Mouse (Mus musculus): Measurements from ENCODE around the gene Rfx4. TPM values are rescaled to one million over a fixed set of nuclear protein-coding genes. Genes with fewer than 3 reads are reported as not detected.
A peak's percentile ranks its signal among the peaks of the same experiment; 100 is the strongest.

Gene Rfx4
- total RNA-seq, 2 experiments from 2014 or later: 10.7 to 12.1 TPM

DNA sequence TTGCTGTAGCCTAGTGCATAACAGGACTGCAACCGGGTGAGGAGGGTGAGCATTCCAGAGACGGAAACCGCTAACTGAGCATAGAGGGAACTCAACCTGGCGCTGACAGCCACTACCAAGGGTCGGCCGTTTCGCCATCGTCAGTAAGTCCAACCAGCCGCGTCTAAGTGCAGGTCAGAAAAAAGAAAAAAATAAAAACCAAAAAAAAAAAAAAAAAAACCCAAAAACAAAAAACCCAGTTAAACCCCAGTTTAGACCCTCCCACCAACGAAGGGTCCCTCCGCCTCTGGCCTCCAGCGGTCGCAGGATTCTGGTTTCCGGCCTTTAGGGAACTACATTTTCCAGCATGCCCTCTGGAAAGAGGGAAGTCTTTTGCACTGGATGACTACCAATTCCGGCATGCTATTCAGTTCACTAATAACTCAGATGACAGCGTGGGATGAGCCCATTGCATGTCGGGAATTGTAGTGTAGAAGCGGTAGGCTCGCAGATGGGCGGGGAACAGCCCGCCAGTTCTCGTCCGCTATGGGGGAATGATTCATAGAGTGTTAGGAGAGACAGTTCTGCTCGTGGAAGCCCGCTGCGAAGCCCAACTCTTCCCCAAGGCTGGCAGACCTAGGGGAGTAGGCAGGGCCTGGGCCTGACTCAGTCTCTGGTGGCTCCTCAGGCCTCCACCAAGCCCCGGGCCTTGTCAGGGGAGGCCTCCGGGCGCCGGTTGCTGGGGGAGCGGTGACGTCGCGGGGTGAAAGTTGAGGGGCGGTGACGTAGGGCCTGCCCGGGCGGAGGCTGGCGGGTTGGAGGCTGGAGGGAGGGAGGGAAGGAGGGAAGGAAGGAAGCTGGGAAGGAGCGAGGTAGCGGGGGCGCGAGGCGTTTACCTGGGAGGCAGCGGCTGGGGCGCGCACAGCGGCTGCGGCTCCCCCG, 161.2 kb downstream of the Rfx4 start, which contains the start of gene Ric8b:
Gene Ric8b (plus strand): TSS at position 807 of the 921 bp plus-strand sequence.
- H3K4me3 ChIP-seq: peak within 1 kb of the TSS; percentile 76
- peak within 1 kb of the TSS; percentile 99 for H3K27ac ChIP-seq
- DNase-seq (ENCODE audit: low spot score in 2 of 2): peak; percentile 97 to 98
- peak; percentile 18 for TF ChIP-seq CTCF (conservative IDR thresholded peaks at IDR 0.05)

DNA sequence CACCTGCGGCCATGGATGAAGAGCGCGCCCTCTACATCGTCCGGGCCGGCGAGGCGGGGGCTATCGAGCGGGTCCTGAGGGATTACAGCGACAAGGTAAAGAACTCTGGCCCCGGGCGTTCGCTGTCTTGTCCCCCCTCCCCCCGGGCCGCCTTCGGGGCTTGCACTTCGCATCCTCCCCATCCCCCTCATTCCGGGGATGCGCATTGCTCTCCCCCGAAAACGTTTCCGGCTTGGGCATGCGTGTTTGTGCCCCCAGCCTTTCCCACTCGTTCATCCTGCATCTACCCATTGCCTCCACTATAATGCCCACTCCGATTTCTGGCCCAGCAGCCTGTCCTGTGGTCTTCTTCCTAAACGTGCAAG, 161.9 kb downstream of the Rfx4 start:
- DNase-seq (ENCODE audit: low spot score in 2 of 2): peak; percentile 43 to 60
- Histone ChIP-seq H3K4me3 (peak overlapping the region; percentile 76), H3K27ac (peak overlapping the region; percentile 99)
- no peak for TF ChIP-seq CTCF (conservative IDR thresholded peaks at IDR 0.05)

DNA sequence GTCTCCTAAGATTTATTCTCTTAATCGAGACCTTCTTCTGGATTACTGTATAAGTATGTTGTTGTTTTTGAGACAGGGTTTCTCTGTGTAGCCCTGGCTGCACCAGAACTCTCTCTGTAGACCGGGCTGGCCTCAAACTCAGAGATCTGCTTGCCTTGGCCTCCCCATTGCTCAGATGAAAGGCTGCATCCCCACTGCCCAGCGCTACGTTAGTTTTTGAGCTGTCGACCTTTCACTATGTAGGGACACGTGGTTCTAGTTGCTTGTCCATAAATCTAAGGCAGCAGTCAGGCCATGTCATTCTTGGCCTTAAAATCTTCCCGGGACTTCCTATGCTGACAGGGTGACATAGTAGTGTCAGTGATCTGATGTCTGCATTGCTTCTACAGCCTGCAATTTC, 170.5 kb downstream of the Rfx4 start:
- no peak for TF ChIP-seq CTCF (conservative IDR thresholded peaks at IDR 0.05)
- Histone ChIP-seq H3K27ac (no peak overlapping the region), H3K4me3 (no peak overlapping the region)
- no peak for DNase-seq (ENCODE audit: low spot score in 2 of 2)

DNA sequence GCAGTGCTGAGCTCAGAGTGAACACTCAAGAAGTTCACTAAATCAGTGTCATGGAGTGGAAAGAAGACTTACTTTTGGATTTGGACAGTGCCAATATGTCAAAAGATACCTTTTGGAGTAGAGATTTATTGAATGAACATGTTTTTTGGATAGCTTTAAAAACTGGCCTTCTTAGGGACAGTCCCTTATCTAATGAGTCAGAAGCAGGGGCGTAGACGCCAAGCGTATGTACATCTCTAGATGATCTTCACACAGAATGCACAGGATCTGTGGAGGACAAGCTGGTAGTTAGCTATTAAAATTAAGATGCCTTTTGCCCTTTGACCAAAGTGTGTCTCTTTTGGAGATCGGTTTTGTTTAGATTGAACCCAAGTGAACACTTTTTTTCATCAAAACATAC, 171.0 kb downstream of the Rfx4 start:
- DNase-seq (ENCODE audit: low spot score in 2 of 2): no peak
- Histone ChIP-seq H3K4me3 (no peak overlapping the region), H3K27ac (no peak overlapping the region)
- no peak for TF ChIP-seq CTCF (conservative IDR thresholded peaks at IDR 0.05)

DNA sequence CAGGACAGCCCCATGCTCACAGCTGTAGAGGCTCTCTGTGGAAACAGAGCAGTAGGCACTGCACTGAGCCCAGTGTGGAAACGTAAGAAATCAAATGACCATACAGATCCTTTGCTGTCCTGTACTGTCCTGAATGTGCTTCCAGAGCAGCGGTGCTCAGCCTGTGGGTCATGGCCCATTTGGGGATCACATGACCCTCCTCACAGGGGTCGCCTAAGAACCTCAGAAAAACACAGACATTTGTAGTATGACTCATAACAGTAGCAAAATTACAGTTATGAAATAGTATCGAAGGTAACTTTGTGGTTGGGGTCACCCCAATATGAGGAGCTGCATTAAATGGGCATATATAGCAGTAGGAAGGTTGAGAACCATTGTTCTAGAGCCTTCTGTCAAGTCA, 172.6 kb downstream of the Rfx4 start:
- H3K4me3 ChIP-seq: no peak overlapping the region
- no peak for TF ChIP-seq CTCF (conservative IDR thresholded peaks at IDR 0.05)
- no peak for DNase-seq (ENCODE audit: low spot score in 2 of 2)

DNA sequence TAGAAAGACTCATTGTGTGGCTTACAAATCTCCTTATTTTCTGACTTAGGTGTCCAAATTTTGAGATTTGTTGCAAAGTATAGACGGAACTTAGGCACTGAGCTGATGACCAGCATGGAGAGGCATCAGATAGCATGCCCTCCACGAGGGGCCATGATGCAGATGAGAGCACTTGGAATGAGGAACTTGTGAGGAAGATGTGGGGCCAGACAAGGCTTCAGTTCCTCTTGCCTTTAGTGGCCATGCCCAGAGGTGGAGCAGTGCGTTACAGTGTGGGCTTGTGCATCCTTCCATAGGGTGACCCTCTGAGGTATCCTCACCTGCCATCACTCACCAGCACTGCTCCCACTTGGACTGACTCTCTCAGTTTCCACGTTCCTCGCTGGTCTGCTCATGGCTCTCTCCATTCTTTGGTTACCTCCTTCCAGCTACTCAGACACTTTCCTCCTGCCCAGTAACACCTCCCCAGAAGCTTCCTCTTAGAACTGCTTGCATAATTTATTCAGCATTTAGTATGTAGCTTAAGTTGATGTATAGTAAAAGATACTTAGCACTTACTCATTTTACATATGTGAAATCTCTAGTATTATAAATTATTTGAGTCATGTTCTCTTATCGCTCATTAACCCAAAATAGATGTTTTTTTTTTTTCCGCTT, 179.8 kb downstream of the Rfx4 start:
- H3K4me3 ChIP-seq: no peak overlapping the region
- H3K27ac ChIP-seq: no peak overlapping the region
- no peak for DNase-seq (ENCODE audit: low spot score in 2 of 2)
- TF ChIP-seq CTCF (conservative IDR thresholded peaks at IDR 0.05): no peak

More for the DNA sequence above, 172.6 kb downstream of the Rfx4 start:
- no peak overlapping the region for H3K27ac ChIP-seq

DNA sequence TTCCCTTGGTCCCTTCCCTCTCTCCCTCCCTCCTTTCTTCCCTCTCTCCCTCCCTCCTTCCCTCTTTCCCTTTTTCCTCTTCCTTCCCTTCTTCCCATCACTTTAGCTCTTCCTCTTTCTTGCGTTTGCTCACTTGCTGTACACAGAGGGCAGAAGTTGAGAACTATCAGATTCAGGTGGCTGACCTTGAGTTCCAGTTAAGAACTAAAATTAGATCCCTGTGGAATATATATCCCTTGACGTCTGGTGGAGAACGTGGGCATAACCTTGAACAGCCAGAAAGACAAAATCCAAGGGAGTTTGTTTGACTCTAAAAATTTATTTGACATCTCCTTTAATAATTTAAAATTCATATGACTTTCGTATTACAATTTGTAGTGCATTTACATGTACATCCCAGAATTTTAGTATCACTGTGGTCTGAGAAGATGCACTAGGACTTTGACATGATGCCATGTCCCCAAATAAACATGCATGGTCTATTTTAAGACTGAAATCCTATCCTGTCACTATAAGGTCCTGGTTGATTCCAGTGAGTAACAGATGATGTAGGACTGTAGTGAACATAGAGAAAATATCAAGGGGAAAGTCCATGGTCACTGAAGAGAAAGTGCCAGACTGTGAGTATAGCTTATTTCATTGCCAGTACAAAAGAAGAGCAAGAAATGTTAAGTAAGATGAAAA, 181.1 kb downstream of the Rfx4 start:
- H3K27ac ChIP-seq: no peak overlapping the region
- H3K4me3 ChIP-seq: no peak overlapping the region
- no peak for DNase-seq (ENCODE audit: low spot score in 2 of 2)
- no peak for TF ChIP-seq CTCF (conservative IDR thresholded peaks at IDR 0.05)

DNA sequence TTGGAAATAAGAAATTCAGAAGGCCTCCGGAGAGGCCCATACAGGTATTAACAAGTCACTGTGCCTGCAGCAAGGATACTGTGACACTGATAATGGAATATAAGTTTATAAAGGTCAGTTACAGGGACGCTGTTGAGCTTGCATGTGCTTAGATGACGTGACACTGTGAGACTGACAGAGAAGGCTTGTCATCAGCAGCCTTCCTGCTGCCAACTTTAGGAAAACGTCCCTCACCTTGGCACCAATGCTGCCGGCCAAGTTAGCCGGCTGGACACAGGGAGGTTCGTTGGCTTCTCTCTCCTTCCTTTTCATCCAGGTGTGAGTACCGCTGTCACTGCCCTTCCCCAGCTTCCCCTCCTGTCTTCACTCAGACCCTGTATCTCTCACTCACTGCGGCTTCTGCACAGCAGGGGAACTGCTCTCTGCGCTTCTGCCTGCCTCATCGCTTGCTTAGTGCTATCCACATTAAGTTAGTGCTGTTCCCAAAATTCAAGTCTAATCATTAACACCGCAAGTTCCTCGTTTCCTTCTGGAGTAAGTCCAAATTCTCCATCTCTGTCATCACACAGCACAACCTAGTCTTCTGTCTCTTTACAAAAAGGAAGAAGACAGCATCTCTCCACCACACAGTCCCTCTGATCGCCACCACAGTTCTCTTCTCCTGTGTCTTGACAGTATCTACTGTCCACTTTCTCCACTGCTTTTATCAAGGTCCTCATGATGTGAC, 182.4 kb downstream of the Rfx4 start:
- TF ChIP-seq CTCF (conservative IDR thresholded peaks at IDR 0.05): no peak
- DNase-seq (ENCODE audit: low spot score in 2 of 2): no peak
- no peak overlapping the region for H3K27ac ChIP-seq
- H3K4me3 ChIP-seq: no peak overlapping the region

DNA sequence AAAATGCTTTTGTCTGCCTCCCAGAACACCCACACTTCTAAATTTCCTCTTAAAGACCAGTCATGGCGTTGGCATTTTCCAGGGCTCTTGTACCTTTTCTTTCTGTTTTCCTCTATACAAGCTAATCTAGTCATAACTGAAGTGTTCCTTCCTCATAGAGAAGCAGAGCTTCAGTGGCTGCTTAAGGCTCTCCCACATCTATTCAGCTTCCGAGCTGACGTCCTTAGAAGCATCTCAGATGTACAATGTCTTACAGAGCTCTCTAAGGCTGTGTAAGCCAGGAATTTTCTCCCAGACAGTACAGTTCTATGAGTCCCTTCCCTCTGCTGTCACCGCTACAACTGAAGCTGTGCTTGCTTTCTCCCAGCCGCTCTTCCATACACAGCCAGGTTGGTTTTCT, 183.0 kb downstream of the Rfx4 start:
- no peak overlapping the region for H3K27ac ChIP-seq
- H3K4me3 ChIP-seq: no peak overlapping the region
- TF ChIP-seq CTCF (conservative IDR thresholded peaks at IDR 0.05): no peak
- DNase-seq (ENCODE audit: low spot score in 2 of 2): no peak

DNA sequence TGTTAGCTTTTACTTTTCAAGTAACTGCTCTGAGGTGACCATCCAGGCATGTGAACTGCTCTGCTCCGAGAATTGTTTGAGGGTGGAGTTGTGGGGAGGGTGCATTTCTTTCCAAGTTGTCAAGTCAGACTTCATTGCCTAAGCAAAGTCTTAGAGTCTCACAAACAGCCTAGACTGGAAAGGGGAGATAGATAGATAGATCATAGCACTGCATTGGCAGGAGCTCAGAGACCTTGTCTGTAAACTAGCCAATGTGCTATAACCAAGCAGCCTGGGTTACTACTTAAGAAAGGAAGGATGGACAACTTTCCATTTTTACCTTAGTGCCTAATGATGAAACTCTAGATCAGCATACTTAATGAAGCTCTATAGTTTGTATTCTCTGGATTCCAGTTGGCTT, 184.5 kb downstream of the Rfx4 start:
- TF ChIP-seq CTCF (conservative IDR thresholded peaks at IDR 0.05): no peak
- H3K4me3 ChIP-seq: no peak overlapping the region
- no peak overlapping the region for H3K27ac ChIP-seq
- no peak for DNase-seq (ENCODE audit: low spot score in 2 of 2)

DNA sequence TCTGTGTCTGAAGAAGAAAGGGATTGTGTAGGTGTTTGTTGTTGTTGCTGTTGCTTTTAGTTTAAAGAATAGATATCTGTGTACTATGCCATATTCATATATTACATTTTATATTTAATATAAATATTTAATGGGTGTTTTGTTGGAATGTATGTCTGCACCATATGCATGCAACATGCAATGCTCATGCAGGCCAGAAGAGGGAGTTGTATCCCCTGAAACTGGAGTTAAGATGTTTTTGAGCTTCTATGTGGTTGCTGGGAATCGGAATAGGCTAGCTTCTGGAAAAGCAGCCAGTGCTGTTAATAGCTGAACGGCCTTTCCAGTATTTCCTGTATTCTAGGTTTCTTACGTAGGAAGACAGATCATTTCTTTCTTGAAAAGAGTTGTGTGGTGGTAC, 189.8 kb downstream of the Rfx4 start:
- Histone ChIP-seq H3K27ac (no peak overlapping the region), H3K4me3 (no peak overlapping the region)
- DNase-seq (ENCODE audit: low spot score in 2 of 2): no peak
- peak; percentile 69 for TF ChIP-seq CTCF (conservative IDR thresholded peaks at IDR 0.05)

DNA sequence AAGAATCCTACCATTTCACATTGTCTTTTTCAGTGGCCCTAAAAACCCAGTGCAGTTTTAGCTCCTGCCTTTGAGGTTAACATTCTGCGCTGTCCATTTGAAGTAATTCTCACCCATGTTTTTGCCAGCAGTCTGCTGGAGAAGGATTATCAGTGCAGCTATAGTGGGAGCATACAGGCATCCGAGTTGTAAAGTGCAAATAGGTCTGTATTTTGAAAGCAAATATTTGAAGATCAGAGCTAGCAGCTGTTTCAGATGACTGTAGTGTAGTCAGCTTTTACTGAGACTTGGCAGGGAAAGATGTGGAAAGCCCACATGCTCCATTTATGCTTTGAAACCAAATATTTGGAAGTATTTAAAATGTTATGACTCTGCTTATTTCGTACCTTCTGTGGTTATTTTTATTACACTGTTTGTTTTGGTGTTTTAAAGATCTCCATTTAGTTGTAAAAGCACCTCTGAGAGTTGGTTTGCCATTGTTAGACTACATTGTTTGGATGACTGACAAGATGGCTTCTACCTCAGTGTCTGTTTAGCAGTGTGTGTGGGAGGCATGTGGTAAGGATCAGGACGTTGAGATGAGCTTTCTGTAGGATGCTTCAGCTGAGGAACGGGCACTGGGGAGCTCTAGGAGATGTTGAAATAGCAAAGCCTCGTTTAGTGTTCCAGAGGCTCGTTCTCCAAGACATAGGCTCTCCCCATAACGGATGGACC, 193.3 kb downstream of the Rfx4 start:
- TF ChIP-seq CTCF (conservative IDR thresholded peaks at IDR 0.05): no peak
- DNase-seq (ENCODE audit: low spot score in 2 of 2): peak in 1 of 2 experiments; percentile 17
- no peak overlapping the region for H3K4me3 ChIP-seq
- H3K27ac ChIP-seq: no peak overlapping the region
